Mouse (Mus musculus): ENCODE data around the gene Arf5. TPM values are rescaled to one million over a fixed set of nuclear protein-coding genes. Genes with fewer than 3 reads are reported as not detected.

The Arf5 gene
- total RNA-seq, 2 experiments from 2014 or later, result 252 TPM

Other genes with a start within 250 kb of the Arf5 start
- gene Zfp800, start 25.6 kb upstream of the Arf5 start, total RNA-seq (2021), result 10 to 100 TPM; 24.9 to 26.1 TPM
- gene Fscn3, start 4.2 kb downstream of the Arf5 start, total RNA-seq (2021), result not detected
- gene Gcc1, start 4.8 kb downstream of the Arf5 start, total RNA-seq (2021), result 10 to 100 TPM; 20.2 to 20.7 TPM
- gene Pax4, start 25.8 kb downstream of the Arf5 start, total RNA-seq (2021), result not detected
- 10 to 100 TPM; 80.5 to 83.0 TPM for gene Snd1, start 51.6 kb downstream of the Arf5 start, total RNA-seq (2021)